17 mouse cellular contexts compared by ENCODE assay signal in genomic region chr11:30085114-30085513, GRCm38 (mm10). TPM values are rescaled to one million over a fixed set of nuclear protein-coding genes. Genes with fewer than 3 reads are reported as not detected.
DNase-seq lines count a peak whose midpoint lies in the region; ATAC-seq and TF ChIP-seq lines count a peak whose summit lies in the region.
"Had no signal": no experiment of that assay in that cellular context is flagged by ENCODE, and none has a peak within 500 bp of the region (broad histone marks: within the 10 kb centered on the region; RNA-seq: fewer than 3 reads in every experiment).

No protein-coding gene starts in this region.

- no peak overlapping the region for H3ac ChIP-seq in myocyte (ENCODE audit: control insufficient read depth, insufficient read length)

- no peaks in the 10 kb centered on the region for H3K9me3 ChIP-seq in hindbrain, embryonic 10.5 days
- H3K9me3 ChIP-seq in hindbrain, embryonic 16.5 days (ENCODE audit: control insufficient read depth, low read length) = no peaks in the 10 kb centered on the region
- no peaks in the 10 kb centered on the region for H3K9me3 ChIP-seq in lung, embryonic 15.5 days
- no peaks in the 10 kb centered on the region for H3K9me3 ChIP-seq in embryonic facial prominence, embryonic 10.5 days
- H3K9me3 ChIP-seq: forebrain, embryonic 12.5 days; hindbrain, embryonic 15.5 days; neural tube, embryonic 12.5 days had no signal

- no peaks in the 10 kb centered on the region for H3K36me3 ChIP-seq in hindbrain, embryonic 10.5 days
- no peaks in the 10 kb centered on the region for H3K36me3 ChIP-seq in hindbrain, embryonic 16.5 days (ENCODE audit: control insufficient read depth, insufficient read depth, low read length)
- H3K36me3 ChIP-seq in lung, embryonic 15.5 days = no peaks in the 10 kb centered on the region
- no peaks in the 10 kb centered on the region for H3K36me3 ChIP-seq in embryonic facial prominence, embryonic 10.5 days (replicated peaks)
- no peaks in the 10 kb centered on the region for H3K36me3 ChIP-seq in myocyte (ENCODE audit: control insufficient read depth, insufficient read depth)
- H3K36me3 ChIP-seq: forebrain, embryonic 12.5 days; hindbrain, embryonic 15.5 days; neural tube, embryonic 12.5 days had no signal

- no peak overlapping the region for H3K4me2 ChIP-seq in hindbrain, embryonic 16.5 days (ENCODE audit: low read length)
- no peak overlapping the region for H3K4me2 ChIP-seq in lung, embryonic 15.5 days
- no peak overlapping the region for H3K4me2 ChIP-seq in myocyte (ENCODE audit: low read depth)
- H3K4me2 ChIP-seq: forebrain, embryonic 12.5 days; hindbrain, embryonic 15.5 days; neural tube, embryonic 12.5 days had no signal

- H3K4me3 ChIP-seq in hindbrain, embryonic 10.5 days = no peak overlapping the region
- no peak overlapping the region for H3K4me3 ChIP-seq in hindbrain, embryonic 16.5 days (ENCODE audit: low read length)
- H3K4me3 ChIP-seq in lung, embryonic 15.5 days = no peak overlapping the region
- no peak overlapping the region for H3K4me3 ChIP-seq in embryonic facial prominence, embryonic 10.5 days
- no peak overlapping the region for H3K4me3 ChIP-seq in myocyte
- H3K4me3 ChIP-seq: forebrain, embryonic 12.5 days; hindbrain, embryonic 15.5 days; neural tube, embryonic 12.5 days had no signal

- no peak for ATAC-seq in hindbrain, embryonic 16.5 days
- ATAC-seq in lung, embryonic 15.5 days (ENCODE audit: borderline replicate concordance, extremely low read depth, low FRiP score, low TSS enrichment) = peak; percentile 27; the same call in 1 of the 2 replicates
- ATAC-seq in megakaryocyte-erythroid progenitor cell, adult 5-6 weeks (replicated peaks; ENCODE audit: low FRiP score, low TSS enrichment, poor library complexity, severe bottlenecking) = no peak
- ATAC-seq: intestine, postnatal 0 days had no signal

- no peak for TF ChIP-seq POLR2A in myocyte (IDR thresholded peaks at IDR 0.05; ENCODE audit: insufficient read length, low read depth)

- no peak overlapping the region for H3K9ac ChIP-seq in hindbrain, embryonic 16.5 days (ENCODE audit: low read depth, low read length)
- no peak overlapping the region for H3K9ac ChIP-seq in lung, embryonic 15.5 days
- H3K9ac ChIP-seq: forebrain, embryonic 12.5 days; hindbrain, embryonic 15.5 days; liver, embryonic 14.5 days; neural tube, embryonic 12.5 days had no signal

- H3K27ac ChIP-seq in hindbrain, embryonic 10.5 days = no peak overlapping the region
- H3K27ac ChIP-seq in hindbrain, embryonic 16.5 days (ENCODE audit: low read depth, low read length) = no peak overlapping the region
- H3K27ac ChIP-seq in lung, embryonic 15.5 days = no peak overlapping the region
- no peak overlapping the region for H3K27ac ChIP-seq in embryonic facial prominence, embryonic 10.5 days (replicated peaks)
- H3K27ac ChIP-seq: forebrain, embryonic 12.5 days; hindbrain, embryonic 15.5 days; liver, embryonic 14.5 days; neural tube, embryonic 12.5 days had no signal

- H3K79me2 ChIP-seq in myocyte (ENCODE audit: control insufficient read depth, insufficient read depth) = no peaks in the 10 kb centered on the region

- no peaks in the 10 kb centered on the region for H3K27me3 ChIP-seq in hindbrain, embryonic 10.5 days (ENCODE audit: insufficient read depth, poor library complexity, severe bottlenecking)
- no peaks in the 10 kb centered on the region for H3K27me3 ChIP-seq in hindbrain, embryonic 16.5 days (replicated peaks; ENCODE audit: control insufficient read depth, insufficient read depth, low read length)
- H3K27me3 ChIP-seq in lung, embryonic 15.5 days = no peaks in the 10 kb centered on the region
- no peaks in the 10 kb centered on the region for H3K27me3 ChIP-seq in embryonic facial prominence, embryonic 10.5 days (replicated peaks; ENCODE audit: low read depth, poor library complexity, severe bottlenecking)
- no peaks in the 10 kb centered on the region for H3K27me3 ChIP-seq in myocyte (ENCODE audit: control insufficient read depth, insufficient read depth, insufficient read length)
- H3K27me3 ChIP-seq: forebrain, embryonic 12.5 days; hindbrain, embryonic 15.5 days; neural tube, embryonic 12.5 days had no signal

- DNase-seq in hindbrain, embryonic 10.5 days (ENCODE audit: low spot score) = peak; percentile 10
- DNase-seq in lung, postnatal 4 days = no peak
- DNase-seq in embryonic facial prominence, embryonic 10.5 days (ENCODE audit: low spot score) = peak; percentile 17
- DNase-seq: cerebellum, adult 9-10 months; gastrocnemius, postnatal 36 days; heart, postnatal 14 days; lung, postnatal 10 days; right cerebral cortex, adult 18-20 months had no signal

- 0 out of 2 replicates have a peak, but pooled peaks cover 3% of the 10 kb centered on the region for H3K4me1 ChIP-seq in hindbrain, embryonic 10.5 days (replicated peaks)
- no peaks in the 10 kb centered on the region for H3K4me1 ChIP-seq in hindbrain, embryonic 16.5 days (ENCODE audit: control insufficient read depth, insufficient read depth, low read depth, low read length)
- no peaks in the 10 kb centered on the region for H3K4me1 ChIP-seq in lung, embryonic 15.5 days
- H3K4me1 ChIP-seq in embryonic facial prominence, embryonic 10.5 days = no peaks in the 10 kb centered on the region
- H3K4me1 ChIP-seq: forebrain, embryonic 12.5 days; hindbrain, embryonic 15.5 days; neural tube, embryonic 12.5 days had no signal

TF ChIP-seq in myocyte, 11 proteins besides CTCF, POLR2A, EP300 and RAD21:
- TF ChIP-seq MYOD1 (IDR thresholded peaks at IDR 0.05; ENCODE audit: control insufficient read depth in 1 of 3, insufficient read length in 2 of 3, low read depth in 2 of 3) = peak in 2 of 3 experiments; percentile 2 to 32
- TF ChIP-seq USF1 (IDR thresholded peaks at IDR 0.05; ENCODE audit: low read depth) = no peak

RNA-seq across cellular contexts. Expression of gene Eml6, which starts 59.3 kb away (rescaled TPM):
- polyA plus RNA-seq in hindbrain, embryonic 10.5 days (2016; fragmentation: Nextera tagmentation; extraction: Ambion mirVana) = 0.63 and 0.95 TPM in 2 replicates
- 6.5 and 7.1 TPM in 2 replicates for polyA plus RNA-seq in hindbrain, embryonic 16.5 days (2015; fragmentation: Nextera tagmentation; extraction: Ambion mirVana)
- polyA plus RNA-seq in lung, embryonic 15.5 days (2015; fragmentation: Nextera tagmentation; extraction: Ambion mirVana) = 0.59 and 0.69 TPM in 2 replicates
- 0.39 and 0.42 TPM in 2 replicates for polyA plus RNA-seq in embryonic facial prominence, embryonic 10.5 days (2016; fragmentation: Nextera tagmentation; extraction: Ambion mirVana)
- polyA plus RNA-seq in myocyte (2012; fragmentation: generic; extraction: Trizol) = 0.41 TPM
- 0.09 and 2.8 TPM in 2 replicates for total RNA-seq in megakaryocyte-erythroid progenitor cell, adult 5-6 weeks (2014; fragmentation: Nextera tagmentation)
- total RNA-seq in megakaryocyte-erythroid progenitor cell, adult 5-6 weeks (2017) = 1.6 and 1.8 TPM in 2 replicates

Comparison
In these comparisons a context has a peak if more than half of its experiments do, and no peak if none do; other contexts are left out.
1. DNase-seq: peak in hindbrain, embryonic 10.5 days (single experiment) and embryonic facial prominence, embryonic 10.5 days (single experiment); none in lung, postnatal 4 days (0 of 2).